Mouse (Mus musculus): ENCODE data around the gene Eaf2. TPM values are rescaled to one million over a fixed set of nuclear protein-coding genes. Genes with fewer than 3 reads are reported as not detected.
"Not testable (repeated sequence)": the region's sequence is repeated elsewhere in the genome, so short reads cannot be mapped to it uniquely, and the experiment has no call there.

Eaf2 gene
- polyA plus RNA-seq, 1 experiment from 2014 or later, result 0.66 TPM

- ATAC-seq, result no peak
- peaks cover 19% of the 10 kb centered on the region for H3K4me1 ChIP-seq (ENCODE audit: control insufficient read depth, insufficient read depth, low read depth, low read length)
- H3K36me3 ChIP-seq (ENCODE audit: control insufficient read depth, insufficient read depth, low read length), result peaks cover 1% of the 10 kb centered on the region; the same call in 1 of the 2 replicates
- H3K9me3 ChIP-seq (ENCODE audit: control insufficient read depth, low read length), result no peaks in the 10 kb centered on the region
- WGBS, result 79% methylated on average over 5 of the region's 5 CpGs
- no peak overlapping the region for H3K27ac ChIP-seq (ENCODE audit: low read depth, low read length)
- no peak overlapping the region for H3K4me2 ChIP-seq (ENCODE audit: low read length)
- H3K27me3 ChIP-seq (replicated peaks; ENCODE audit: control insufficient read depth, insufficient read depth, low read length), result no peaks in the 10 kb centered on the region
- no peak overlapping the region for H3K9ac ChIP-seq (ENCODE audit: low read depth, low read length)
- no peak overlapping the region for H3K4me3 ChIP-seq (ENCODE audit: low read length)
Measured at GRCm38 (mm10) chr16:36877316-36877715, 2.5 kb upstream of the Eaf2 start.

DNA sequence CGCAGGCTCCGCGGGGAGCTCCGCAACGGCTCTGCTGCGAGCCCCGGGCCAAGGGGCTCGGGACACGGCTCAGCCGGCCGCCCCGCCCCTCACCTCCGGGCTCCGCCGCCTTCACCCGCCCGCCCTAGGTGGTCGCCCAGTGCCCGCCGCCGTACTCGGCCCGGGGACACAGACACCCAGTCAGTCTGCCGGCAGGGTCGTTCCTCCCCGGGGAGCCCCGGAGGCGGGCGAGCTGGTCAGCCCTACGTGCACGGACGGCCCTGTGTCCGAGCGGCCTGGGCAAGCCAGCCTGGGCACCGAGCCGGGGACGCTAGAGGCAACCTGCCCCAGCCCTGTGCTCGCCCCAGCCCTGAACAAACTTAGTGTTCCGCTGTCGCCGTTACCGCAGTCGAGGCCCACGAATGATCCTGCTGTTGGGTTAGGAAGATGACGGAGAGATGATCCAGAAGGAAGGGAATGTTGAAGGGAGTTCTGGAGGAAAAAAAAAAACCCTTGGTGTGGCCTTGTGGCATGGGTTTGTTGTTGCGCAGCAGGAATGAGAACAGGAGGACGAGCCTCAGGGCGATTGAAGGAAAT lies 561 bp upstream of the Eaf2 start:
- Histone ChIP-seq H3K4me1 (ENCODE audit: control insufficient read depth, insufficient read depth, low read depth, low read length) (peaks cover 19% of the 10 kb centered on the region), H3K9ac (ENCODE audit: low read depth, low read length) (peak overlapping the region; percentile 86), H3K36me3 (ENCODE audit: control insufficient read depth, insufficient read depth, low read length) (peaks cover 10% of the 10 kb centered on the region), H3K27ac (ENCODE audit: low read depth, low read length) (peak overlapping the region; percentile 82), H3K4me2 (ENCODE audit: low read length) (peak overlapping the region; percentile 87), H3K4me3 (ENCODE audit: low read length) (peak overlapping the region; percentile 93), H3K27me3 (replicated peaks; ENCODE audit: control insufficient read depth, insufficient read depth, low read length) (no peaks in the 10 kb centered on the region), H3K9me3 (ENCODE audit: control insufficient read depth, low read length) (no peaks in the 10 kb centered on the region)
- WGBS, result under 1% methylated on average over 30 of the region's 48 CpGs
- no peak for ATAC-seq

DNA sequence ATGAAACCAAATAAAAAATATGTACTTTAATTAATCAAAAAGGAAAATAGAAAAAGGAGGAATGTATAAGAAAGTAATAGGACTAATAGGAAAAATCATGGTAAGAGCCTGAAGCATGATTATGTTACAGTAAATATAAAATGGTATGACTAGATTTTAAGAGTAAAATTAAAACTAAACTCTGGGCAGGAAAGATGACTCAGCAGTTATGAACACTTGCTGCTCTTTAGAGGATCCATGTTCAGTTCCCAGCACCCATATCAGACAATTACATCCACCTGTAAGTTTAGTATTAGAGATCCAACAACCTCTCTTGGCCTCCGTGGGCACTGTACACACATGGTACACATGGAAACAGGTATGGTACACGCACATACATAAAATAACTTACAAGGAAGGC lies 5.4 kb downstream of the Eaf2 start:
- ATAC-seq, result no peak
- no peak overlapping the region for H3K27ac ChIP-seq (ENCODE audit: low read depth, low read length)
- no peaks in the 10 kb centered on the region for H3K9me3 ChIP-seq (ENCODE audit: control insufficient read depth, low read length)
- H3K36me3 ChIP-seq (ENCODE audit: control insufficient read depth, insufficient read depth, low read length), result peaks cover 17% of the 10 kb centered on the region
- H3K4me3 ChIP-seq (ENCODE audit: low read length), result no peak overlapping the region
- H3K4me1 ChIP-seq (ENCODE audit: control insufficient read depth, insufficient read depth, low read depth, low read length), result peaks cover 7% of the 10 kb centered on the region
- no peaks in the 10 kb centered on the region for H3K27me3 ChIP-seq (replicated peaks; ENCODE audit: control insufficient read depth, insufficient read depth, low read length)
- H3K9ac ChIP-seq (ENCODE audit: low read depth, low read length), result no peak overlapping the region
- no peak overlapping the region for H3K4me2 ChIP-seq (ENCODE audit: low read length)
- 97% methylated on average over 2 of the region's 2 CpGs for WGBS

GRCm38 (mm10) chr16:36863585-36863984 lies 11.2 kb downstream of the Eaf2 start:
- H3K36me3 ChIP-seq (ENCODE audit: control insufficient read depth, insufficient read depth, low read length), result peaks cover 4% of the 10 kb centered on the region

DNA sequence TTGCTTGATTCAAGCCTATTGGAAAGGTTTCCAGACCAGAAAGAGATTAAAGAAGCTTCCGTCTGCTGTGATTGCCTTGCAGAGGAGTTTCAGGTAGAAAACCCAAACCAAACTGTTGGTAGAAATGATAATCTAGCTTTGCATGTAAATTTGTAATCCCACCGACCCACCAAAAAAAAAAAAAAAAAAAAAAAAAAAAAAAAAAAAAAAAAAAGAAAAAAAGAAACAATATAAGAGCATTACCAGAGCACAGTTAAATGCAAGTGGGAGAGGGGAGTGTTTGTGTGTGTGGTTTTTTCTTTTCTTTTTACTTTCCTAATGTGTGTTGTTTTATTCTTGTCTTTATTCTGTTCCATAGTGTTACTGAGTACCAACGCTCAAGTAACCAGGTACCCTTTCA lies 23.6 kb downstream of the Eaf2 start:
- Histone ChIP-seq H3K27me3 (replicated peaks; ENCODE audit: control insufficient read depth, insufficient read depth, low read length) (no peaks in the 10 kb centered on the region), H3K9me3 (ENCODE audit: control insufficient read depth, low read length) (no peaks in the 10 kb centered on the region), H3K9ac (ENCODE audit: low read depth, low read length) (no peak overlapping the region), H3K27ac (ENCODE audit: low read depth, low read length) (no peak overlapping the region), H3K4me2 (ENCODE audit: low read length) (no peak overlapping the region), H3K36me3 (ENCODE audit: control insufficient read depth, insufficient read depth, low read length) (peaks cover 8% of the 10 kb centered on the region), H3K4me3 (ENCODE audit: low read length) (no peak overlapping the region), H3K4me1 (ENCODE audit: control insufficient read depth, insufficient read depth, low read depth, low read length) (no peaks in the 10 kb centered on the region)
- WGBS, result 95% methylated on average over 3 of the region's 3 CpGs
- no peak for ATAC-seq

More at GRCm38 (mm10) chr16:36863585-36863984, 11.2 kb downstream of the Eaf2 start:
- H3K4me2 ChIP-seq (ENCODE audit: low read length), result no peak overlapping the region
- no peak for ATAC-seq
- H3K27me3 ChIP-seq (replicated peaks; ENCODE audit: control insufficient read depth, insufficient read depth, low read length), result no peaks in the 10 kb centered on the region
- no peak overlapping the region for H3K4me3 ChIP-seq (ENCODE audit: low read length)
- no peak overlapping the region for H3K27ac ChIP-seq (ENCODE audit: low read depth, low read length)
- no peaks in the 10 kb centered on the region for H3K4me1 ChIP-seq (ENCODE audit: control insufficient read depth, insufficient read depth, low read depth, low read length)
- H3K9me3 ChIP-seq (ENCODE audit: control insufficient read depth, low read length), result no peaks in the 10 kb centered on the region
- H3K9ac ChIP-seq (ENCODE audit: low read depth, low read length), result no peak overlapping the region
- WGBS, result 98% methylated on average over 3 of the region's 3 CpGs

- ATAC-seq; H3K4me1 ChIP-seq (ENCODE audit: control insufficient read depth, insufficient read depth, low read depth, low read length); H3K27me3 ChIP-seq (replicated peaks; ENCODE audit: control insufficient read depth, insufficient read depth, low read length); H3K36me3 ChIP-seq (ENCODE audit: control insufficient read depth, insufficient read depth, low read length); H3K4me2 ChIP-seq (ENCODE audit: low read length); H3K9ac ChIP-seq (ENCODE audit: low read depth, low read length); H3K4me3 ChIP-seq (ENCODE audit: low read length); H3K27ac ChIP-seq (ENCODE audit: low read depth, low read length); H3K9me3 ChIP-seq (ENCODE audit: control insufficient read depth, low read length): not testable (repeated sequence)
- 95% methylated on average over 1 of the region's 1 CpGs for WGBS
Measured at GRCm38 (mm10) chr16:36846894-36847293, 27.9 kb downstream of the Eaf2 start.

DNA sequence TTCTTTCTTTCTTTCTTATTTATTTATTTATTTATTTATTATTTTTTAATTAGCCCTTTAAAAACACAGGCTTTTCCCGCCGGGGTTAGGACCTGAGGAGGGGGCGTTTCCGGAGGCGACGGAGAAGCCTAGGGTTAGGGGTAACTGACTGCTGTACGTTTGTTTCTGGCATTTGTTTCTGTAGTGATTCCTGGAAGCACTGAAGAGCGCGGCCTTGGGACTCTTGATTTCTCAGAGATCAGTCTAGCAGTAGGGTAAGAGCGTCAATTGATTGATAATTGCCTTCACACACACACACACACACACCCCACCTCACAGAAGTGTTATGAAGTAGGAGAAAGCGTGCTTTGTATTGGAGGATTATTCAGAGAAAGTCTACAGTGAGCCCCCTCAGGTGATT lies 46.0 kb downstream of the Eaf2 start:
- Histone ChIP-seq H3K4me3 (ENCODE audit: low read length) (peak overlapping the region; percentile 91), H3K36me3 (ENCODE audit: control insufficient read depth, insufficient read depth, low read length) (no peaks in the 10 kb centered on the region), H3K4me2 (ENCODE audit: low read length) (peak overlapping the region; percentile 81), H3K27me3 (replicated peaks; ENCODE audit: control insufficient read depth, insufficient read depth, low read length) (no peaks in the 10 kb centered on the region; the same call in 1 of the 2 replicates), H3K4me1 (ENCODE audit: control insufficient read depth, insufficient read depth, low read depth, low read length) (peaks cover 6% of the 10 kb centered on the region), H3K9ac (ENCODE audit: low read depth, low read length) (peak overlapping the region; percentile 97), H3K9me3 (ENCODE audit: control insufficient read depth, low read length) (no peaks in the 10 kb centered on the region), H3K27ac (ENCODE audit: low read depth, low read length) (no peak overlapping the region)
- ATAC-seq, result peak; percentile 23; the same call in 1 of the 2 replicates
- WGBS, result 3% methylated on average over 11 of the region's 11 CpGs

DNA sequence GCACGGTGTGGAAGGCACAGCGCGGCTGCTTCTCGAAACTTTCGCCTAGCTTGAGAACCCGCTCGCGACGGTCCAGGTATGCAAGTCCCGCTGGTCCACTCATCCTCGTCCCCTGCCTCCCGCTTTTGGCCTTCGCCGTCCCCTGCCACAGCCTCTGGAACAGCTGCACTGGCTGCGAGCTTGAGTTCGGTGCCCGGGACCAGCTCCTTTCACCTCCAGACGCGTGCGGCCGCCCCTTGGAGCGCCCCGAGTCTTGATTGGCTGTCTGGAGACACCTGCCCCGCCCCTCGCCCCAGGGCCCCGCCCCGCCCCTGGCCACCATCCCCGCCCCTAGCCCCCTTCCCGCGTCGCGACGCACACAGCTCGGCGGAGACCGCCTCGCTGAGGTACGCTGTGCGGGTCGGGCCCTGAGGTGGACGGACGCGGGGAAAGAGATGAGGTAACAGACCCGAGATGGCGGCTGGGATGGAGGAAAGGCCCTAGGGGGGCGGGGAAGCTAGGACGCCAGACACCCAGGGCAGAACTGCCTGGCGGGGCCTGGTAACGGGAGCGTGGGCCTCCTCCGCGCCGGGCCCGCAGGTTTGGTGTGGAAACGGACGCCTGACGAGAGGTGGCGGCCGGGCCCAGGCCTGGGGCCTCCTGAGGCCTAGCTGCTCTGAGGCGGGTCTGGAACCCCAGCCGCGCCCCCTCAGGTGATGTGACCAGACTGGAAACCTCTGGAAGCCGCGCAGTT lies 46.6 kb downstream of the Eaf2 start, which contains the start of gene Iqcb1:
TSS of gene Iqcb1 (plus strand) at position 332 of the 733 bp plus-strand sequence.
- H3K27ac ChIP-seq (ENCODE audit: low read depth, low read length), result peak within 1 kb of the TSS; percentile 77
- peaks cover 6% of the 10 kb centered on the region for H3K4me1 ChIP-seq (ENCODE audit: control insufficient read depth, insufficient read depth, low read depth, low read length)
- WGBS, result 1% methylated on average over 58 of the region's 64 CpGs
- H3K9ac ChIP-seq (ENCODE audit: low read depth, low read length), result peak within 1 kb of the TSS; percentile 97
- no peaks in the 10 kb centered on the region for H3K9me3 ChIP-seq (ENCODE audit: control insufficient read depth, low read length)
- H3K36me3 ChIP-seq (ENCODE audit: control insufficient read depth, insufficient read depth, low read length), result no peaks in the 10 kb centered on the region
- H3K27me3 ChIP-seq (replicated peaks; ENCODE audit: control insufficient read depth, insufficient read depth, low read length), result no peaks in the 10 kb centered on the region; the same call in 1 of the 2 replicates
- peak within 1 kb of the TSS; percentile 81 for H3K4me2 ChIP-seq (ENCODE audit: low read length)
- peak within 1 kb of the TSS; percentile 91 for H3K4me3 ChIP-seq (ENCODE audit: low read length)
- peak; percentile 99 for ATAC-seq

- WGBS, result 3% methylated on average over 11 of the region's 11 CpGs
- Histone ChIP-seq H3K9ac (ENCODE audit: low read depth, low read length) (0 out of 2 replicates have a peak overlapping the region, but pooled peaks have one; percentile 36), H3K27me3 (replicated peaks; ENCODE audit: control insufficient read depth, insufficient read depth, low read length) (no peaks in the 10 kb centered on the region; the same call in 1 of the 2 replicates), H3K4me3 (ENCODE audit: low read length) (peak overlapping the region; percentile 91), H3K36me3 (ENCODE audit: control insufficient read depth, insufficient read depth, low read length) (no peaks in the 10 kb centered on the region), H3K9me3 (ENCODE audit: control insufficient read depth, low read length) (no peaks in the 10 kb centered on the region), H3K4me1 (ENCODE audit: control insufficient read depth, insufficient read depth, low read depth, low read length) (peaks cover 6% of the 10 kb centered on the region), H3K27ac (ENCODE audit: low read depth, low read length) (no peak overlapping the region), H3K4me2 (ENCODE audit: low read length) (peak overlapping the region; percentile 81)
- no peak for ATAC-seq
Measured at GRCm38 (mm10) chr16:36827611-36828053, 47.2 kb downstream of the Eaf2 start.

Data from hindbrain, embryonic 16.5 days (tissue).